18 mouse cellular contexts compared by ENCODE assay signal in the genomic region with DNA sequence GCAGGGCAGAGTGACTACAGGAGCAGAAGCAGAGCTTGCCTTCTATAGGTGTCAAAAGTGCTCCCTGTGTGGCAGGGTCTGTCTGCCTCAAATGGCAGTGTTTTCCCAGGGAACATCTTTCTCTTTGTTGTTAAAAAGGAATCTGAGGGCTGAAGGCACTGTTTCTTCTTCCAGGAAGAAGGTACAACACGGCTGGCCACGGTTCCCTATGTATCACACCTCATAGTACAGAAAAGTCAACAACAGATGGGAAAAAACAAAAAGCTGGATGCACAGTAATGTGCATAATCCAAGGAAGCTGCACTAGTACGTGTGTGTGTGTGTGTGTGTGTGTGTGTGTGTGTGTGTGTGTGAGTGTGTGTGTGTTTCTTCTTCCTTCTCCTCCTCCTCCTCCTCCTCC.
A peak's percentile ranks its signal among the peaks of the same experiment; 100 is the strongest.
DNase-seq lines count a peak whose midpoint lies in the region; ATAC-seq and TF ChIP-seq lines count a peak whose summit lies in the region.
"Had no signal": no experiment of that assay in that cellular context is flagged by ENCODE, and none has a peak within 500 bp of the region (broad histone marks: within the 10 kb centered on the region; RNA-seq: fewer than 3 reads in every experiment).

No protein-coding gene starts in this region.

- ATAC-seq in forebrain, postnatal 0 days, result 0 out of 2 replicates have a peak, but pooled peaks have one; percentile 10
- no peak for ATAC-seq in forebrain, embryonic 12.5 days (ENCODE audit: low FRiP score)
- ATAC-seq: activated CD4-positive, CD25-positive, alpha-beta regulatory T cell, adult 4 months; forebrain, embryonic 16.5 days; Patski had no signal

- no peak for TF ChIP-seq CTCF in forebrain, postnatal 0 days (IDR thresholded peaks at IDR 0.05; ENCODE audit: low read depth)
- no peak for TF ChIP-seq CTCF in brain, embryonic 14.5 days (IDR thresholded peaks at IDR 0.05; ENCODE audit: borderline replicate concordance, extremely low read depth, insufficient read depth, insufficient read length)

- 42% methylated on average over 3 of the region's 3 CpGs for WGBS in forebrain, postnatal 0 days
- 59% methylated on average over 3 of the region's 3 CpGs for WGBS in forebrain, embryonic 12.5 days

- H3K27me3 ChIP-seq in forebrain, postnatal 0 days (ENCODE audit: insufficient read depth, low read length), result no peaks in the 10 kb centered on the region
- H3K27me3 ChIP-seq in forebrain, embryonic 12.5 days, result no peaks in the 10 kb centered on the region
- H3K27me3 ChIP-seq: embryonic facial prominence, embryonic 12.5 days; Patski had no signal

- H3K4me2 ChIP-seq in forebrain, postnatal 0 days (ENCODE audit: low read depth), result no peak overlapping the region
- no peak overlapping the region for H3K4me2 ChIP-seq in forebrain, embryonic 12.5 days
- H3K4me2 ChIP-seq: embryonic facial prominence, embryonic 12.5 days had no signal

- H3K36me3 ChIP-seq in forebrain, postnatal 0 days (ENCODE audit: insufficient read depth), result no peaks in the 10 kb centered on the region
- H3K36me3 ChIP-seq in forebrain, embryonic 12.5 days (replicated peaks), result no peaks in the 10 kb centered on the region
- H3K36me3 ChIP-seq: embryonic facial prominence, embryonic 10.5 days; embryonic facial prominence, embryonic 12.5 days had no signal

- no peak for TF ChIP-seq POLR2A in brain, embryonic 14.5 days (IDR thresholded peaks at IDR 0.05; ENCODE audit: borderline replicate concordance, extremely low read depth, insufficient read depth, insufficient read length, poor library complexity, severe bottlenecking)

- DNase-seq in forebrain, postnatal 0 days, result no peak
- peak; percentile 29 for DNase-seq in brain, adult 2 months (ENCODE audit: low read depth, low spot score)
- peak; percentile 64 for DNase-seq in brain, embryonic 14.5 days (ENCODE audit: low read depth)
- DNase-seq in adrenal gland, adult 2 months, result no peak
- no peak for DNase-seq in neural tube, embryonic 10.5 days (ENCODE audit: extremely low spot score, low spot score)
- DNase-seq: adrenal gland, postnatal 10 days; adrenal gland, postnatal 25 days; cerebellum, adult 11-12 months; cerebellum, adult 2 months; cerebellum, adult 9-10 months; cerebellum, postnatal 10 days; cerebellum, postnatal 25 days had no signal

- 0 out of 2 replicates have a peak, but pooled peaks cover 3% of the 10 kb centered on the region for H3K4me1 ChIP-seq in forebrain, postnatal 0 days (ENCODE audit: insufficient read depth)
- no peaks in the 10 kb centered on the region for H3K4me1 ChIP-seq in forebrain, embryonic 12.5 days
- H3K4me1 ChIP-seq: embryonic facial prominence, embryonic 10.5 days; embryonic facial prominence, embryonic 12.5 days had no signal

- no peak overlapping the region for H3K4me3 ChIP-seq in forebrain, postnatal 0 days (ENCODE audit: low read depth, low read length)
- no peak overlapping the region for H3K4me3 ChIP-seq in forebrain, embryonic 12.5 days (replicated peaks)
- H3K4me3 ChIP-seq: embryonic facial prominence, embryonic 10.5 days; embryonic facial prominence, embryonic 12.5 days had no signal

- no peak overlapping the region for H3K9ac ChIP-seq in forebrain, postnatal 0 days
- H3K9ac ChIP-seq in forebrain, embryonic 12.5 days, result no peak overlapping the region
- H3K9ac ChIP-seq: embryonic facial prominence, embryonic 12.5 days had no signal

- no peaks in the 10 kb centered on the region for H3K9me3 ChIP-seq in forebrain, postnatal 0 days (ENCODE audit: low read length)
- H3K9me3 ChIP-seq in forebrain, embryonic 12.5 days, result no peaks in the 10 kb centered on the region
- H3K9me3 ChIP-seq: embryonic facial prominence, embryonic 10.5 days; embryonic facial prominence, embryonic 12.5 days had no signal

- no peak overlapping the region for H3K27ac ChIP-seq in forebrain, postnatal 0 days (ENCODE audit: low read depth, low read length)
- no peak overlapping the region for H3K27ac ChIP-seq in forebrain, embryonic 12.5 days
- H3K27ac ChIP-seq: embryonic facial prominence, embryonic 10.5 days; embryonic facial prominence, embryonic 12.5 days had no signal

Comparison
In these comparisons a context has a peak if more than half of its experiments do, and no peak if none do; other contexts are left out.
1. DNase-seq: peak in brain, adult 2 months (single experiment) and brain, embryonic 14.5 days (single experiment); none in forebrain, postnatal 0 days (single experiment), adrenal gland, adult 2 months (single experiment) and neural tube, embryonic 10.5 days (single experiment).